ENCODE assay signal across 8 mouse cellular contexts in genomic region chr19:6141394-6141749, GRCm38 (mm10). TPM values are rescaled to one million over a fixed set of nuclear protein-coding genes. Genes with fewer than 3 reads are reported as not detected.
DNase-seq lines count a peak whose midpoint lies in the region; ATAC-seq lines count a peak whose summit lies in the region.

TSS of gene Arl2 (minus strand) at chr19:6141548.

- H3K27ac ChIP-seq in embryonic facial prominence, embryonic 13.5 days, result peak within 1 kb of the TSS; percentile 97
- peak within 1 kb of the TSS; percentile 96 for H3K27ac ChIP-seq in limb, embryonic 13.5 days
- peak within 1 kb of the TSS; percentile 99 for H3K27ac ChIP-seq in midbrain, embryonic 15.5 days

- peaks cover 10% of the 10 kb centered on the region for H3K4me1 ChIP-seq in embryonic facial prominence, embryonic 13.5 days
- H3K4me1 ChIP-seq in limb, embryonic 13.5 days, result peaks cover 13% of the 10 kb centered on the region
- peaks cover 14% of the 10 kb centered on the region for H3K4me1 ChIP-seq in midbrain, embryonic 15.5 days

- peak within 1 kb of the TSS; percentile 67 for H3K4me3 ChIP-seq in embryonic facial prominence, embryonic 13.5 days
- peak within 1 kb of the TSS; percentile 67 for H3K4me3 ChIP-seq in limb, embryonic 13.5 days
- peak within 1 kb of the TSS; percentile 68 for H3K4me3 ChIP-seq in midbrain, embryonic 15.5 days

- WGBS in embryonic facial prominence, embryonic 13.5 days, result under 1% methylated on average over 15 of the region's 15 CpGs
- 1% methylated on average over 15 of the region's 15 CpGs for WGBS in limb, embryonic 13.5 days
- under 1% methylated on average over 15 of the region's 15 CpGs for WGBS in midbrain, embryonic 15.5 days

- H3K27me3 ChIP-seq in embryonic facial prominence, embryonic 13.5 days, result no peaks in the 10 kb centered on the region
- no peaks in the 10 kb centered on the region for H3K27me3 ChIP-seq in limb, embryonic 13.5 days
- H3K27me3 ChIP-seq in midbrain, embryonic 15.5 days (replicated peaks), result no peaks in the 10 kb centered on the region

- peak; percentile 64 for ATAC-seq in embryonic facial prominence, embryonic 13.5 days (ENCODE audit: insufficient number of reproducible peaks, insufficient read depth, low FRiP score, low TSS enrichment, low read depth)
- peak; percentile 72 for ATAC-seq in limb, embryonic 13.5 days (ENCODE audit: low FRiP score, low read depth)
- ATAC-seq in midbrain, embryonic 15.5 days (replicated peaks), result peak; percentile 82

- H3K36me3 ChIP-seq in embryonic facial prominence, embryonic 13.5 days, result peaks cover 14% of the 10 kb centered on the region
- H3K36me3 ChIP-seq in limb, embryonic 13.5 days, result peaks cover 17% of the 10 kb centered on the region
- peaks cover 4% of the 10 kb centered on the region; the same call in 1 of the 2 replicates for H3K36me3 ChIP-seq in midbrain, embryonic 15.5 days (replicated peaks)

- no peaks in the 10 kb centered on the region for H3K9me3 ChIP-seq in embryonic facial prominence, embryonic 13.5 days
- no peaks in the 10 kb centered on the region for H3K9me3 ChIP-seq in limb, embryonic 13.5 days
- H3K9me3 ChIP-seq in midbrain, embryonic 15.5 days, result no peaks in the 10 kb centered on the region

- peak within 1 kb of the TSS; percentile 78 for H3K4me2 ChIP-seq in embryonic facial prominence, embryonic 13.5 days
- H3K4me2 ChIP-seq in limb, embryonic 13.5 days (replicated peaks), result peak within 1 kb of the TSS; percentile 85
- H3K4me2 ChIP-seq in midbrain, embryonic 15.5 days, result peak within 1 kb of the TSS; percentile 80

- DNase-seq in B cell, adult 2 months, result peak; percentile 80 to 86
- peak; percentile 69 to 86 for DNase-seq in adrenal gland, postnatal 36 days
- peak; percentile 80 for DNase-seq in heart, adult 8-10 months (ENCODE audit: low spot score)
- DNase-seq in kidney, adult 8-10 months, result peak; percentile 77 to 84
- DNase-seq in spleen, postnatal 14 days (ENCODE audit: low spot score in 2 of 2), result peak; percentile 58 to 74

- H3K9ac ChIP-seq in embryonic facial prominence, embryonic 13.5 days, result peak within 1 kb of the TSS; percentile 86
- peak within 1 kb of the TSS; percentile 89 for H3K9ac ChIP-seq in limb, embryonic 13.5 days
- H3K9ac ChIP-seq in midbrain, embryonic 15.5 days, result peak within 1 kb of the TSS; percentile 85

RNA-seq across cellular contexts. Expression of gene Arl2, which starts in this region (rescaled TPM):
- total RNA-seq in adrenal gland, postnatal 36 days (2021), result 10 to 100 TPM; 80.5 to 81.7 TPM
- polyA plus RNA-seq in embryonic facial prominence, embryonic 13.5 days (2015; fragmentation: Nextera tagmentation; extraction: Ambion mirVana), result 106 and 110 TPM in 2 replicates
- 10 to 100 TPM; 77.6 to 82.7 (median 79.4) TPM for total RNA-seq in heart, adult 8-10 months (2022)
- 88.7 and 90.4 TPM in 2 replicates for polyA plus RNA-seq in limb, embryonic 13.5 days (2015; fragmentation: Nextera tagmentation; extraction: Ambion mirVana)
- polyA plus RNA-seq in midbrain, embryonic 15.5 days (2015; fragmentation: Nextera tagmentation; extraction: Ambion mirVana), result 146 and 150 TPM in 2 replicates

Comparison
In these comparisons a context has a peak if more than half of its experiments do, and no peak if none do; other contexts are left out.
1. Peak in every context shown above with its lines: DNase-seq, ATAC-seq, H3K4me3 ChIP-seq and H3K27ac ChIP-seq.